Mouse (Mus musculus): Measurements from ENCODE around the gene Prok2. TPM values are rescaled to one million over a fixed set of nuclear protein-coding genes. Genes with fewer than 3 reads are reported as not detected.
A peak's percentile ranks its signal among the peaks of the same experiment; 100 is the strongest.

The Prok2 gene
- total and polyA plus RNA-seq, 3 experiments, result 0.21 TPM; not detected in 2

DNA sequence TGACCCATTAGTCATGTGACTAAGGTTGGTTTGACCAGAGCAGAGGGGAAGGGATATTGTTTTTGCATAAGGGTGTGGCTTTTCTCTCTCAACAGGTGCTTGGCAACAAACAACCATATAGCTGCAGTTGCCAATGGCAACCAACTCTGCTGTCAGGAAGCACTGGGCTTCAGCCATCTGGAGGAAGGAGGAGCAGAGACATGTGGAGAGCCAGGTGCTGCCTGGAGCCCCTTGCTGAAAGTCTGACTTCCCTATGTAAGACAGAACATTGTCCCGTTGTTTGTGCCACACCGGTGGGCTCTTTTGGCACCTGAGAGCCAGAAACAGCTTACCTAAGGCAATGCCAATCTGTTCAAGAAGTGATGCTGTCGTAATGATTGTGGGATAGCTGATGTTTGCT is 16.7 kb upstream of the Prok2 start:
- no peaks in the 10 kb centered on the region for H3K27me3 ChIP-seq (replicated peaks)
- H3K27ac ChIP-seq (ENCODE audit: insufficient read depth, low read depth), result no peak overlapping the region
- no peak overlapping the region for H3K4me3 ChIP-seq (replicated peaks in 1 of 3; ENCODE audit: low read depth in 2 of 3, low read length in 2 of 3, poor library complexity in 1 of 3)
- peak; percentile 53 for DNase-seq (ENCODE audit: extremely low read depth)
- no peak overlapping the region for H3K4me2 ChIP-seq (ENCODE audit: insufficient read depth, low read depth, poor library complexity, severe bottlenecking)
- dilution Hi-C loops (cut with MboI; ENCODE audit: extremely low pct_ligation_motif_present, extremely low pct_unique_long_range_greater_than_20kb, low sequenced_read_pairs), result no loop called here
- peaks cover 4 to 12% of the 10 kb centered on the region in 2 experiments for H3K4me1 ChIP-seq (ENCODE audit: control insufficient read depth in 1 of 2, insufficient read depth in 2 of 2)
- TF ChIP-seq MXI1 (IDR thresholded peaks at IDR 0.05; ENCODE audit: low read depth, low read length), result 0 out of 2 replicates have a peak, but pooled peaks have one; percentile 29
- no peak for TF ChIP-seq ETS1 (conservative IDR thresholded peaks at IDR 0.05; ENCODE audit: low read depth, low read length)
- TF ChIP-seq USF2 (conservative IDR thresholded peaks at IDR 0.05; ENCODE audit: low read depth, low read length), result peak; percentile 25; the same call in 1 of the 2 replicates
- H3K79me2 ChIP-seq (replicated peaks; ENCODE audit: control insufficient read depth, extremely low read depth, insufficient read depth, poor library complexity, severe bottlenecking), result no peaks in the 10 kb centered on the region
- no peaks in the 10 kb centered on the region for H3K36me3 ChIP-seq (replicated peaks in 1 of 2; ENCODE audit: control insufficient read depth in 1 of 2, insufficient read depth in 1 of 2, low read length in 1 of 2)
- no peak overlapping the region for H3K9ac ChIP-seq (ENCODE audit: insufficient read depth, low read depth)
- no peaks in the 10 kb centered on the region for H3K9me3 ChIP-seq (replicated peaks; ENCODE audit: low read length)
- in situ Hi-C loops (cut with MboI; ENCODE audit: low pct_ligation_motif_present, low pct_unique_long_range_greater_than_20kb, low sequenced_read_pairs), result no loop called here

DNA sequence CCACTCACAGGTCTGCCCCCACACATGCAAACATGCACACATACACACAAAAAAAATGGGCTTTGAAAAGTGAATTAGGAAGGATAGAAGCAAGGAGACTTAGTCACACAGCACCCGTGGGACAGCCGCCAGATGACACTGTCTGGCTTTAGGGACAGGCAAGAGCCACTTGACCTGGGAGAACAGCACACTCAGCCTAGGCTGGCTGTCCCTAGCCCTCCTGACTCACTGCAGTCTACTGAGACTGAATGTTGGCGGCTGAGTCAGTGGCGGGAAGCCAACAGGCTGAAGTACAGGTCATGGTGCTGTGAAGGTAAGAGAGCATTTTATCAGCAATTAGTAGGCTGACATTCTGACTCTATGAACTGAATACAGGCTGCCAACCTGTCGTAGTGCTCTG is 8.5 kb upstream of the Prok2 start:
- H3K9me3 ChIP-seq (replicated peaks; ENCODE audit: low read length), result no peaks in the 10 kb centered on the region
- no peak overlapping the region for H3K4me2 ChIP-seq (ENCODE audit: insufficient read depth, low read depth, poor library complexity, severe bottlenecking)
- no peak overlapping the region for H3K27ac ChIP-seq (ENCODE audit: insufficient read depth, low read depth)
- peaks cover 10 to 46% of the 10 kb centered on the region in 2 experiments for H3K4me1 ChIP-seq (ENCODE audit: control insufficient read depth in 1 of 2, insufficient read depth in 2 of 2)
- dilution Hi-C loops (cut with MboI; ENCODE audit: extremely low pct_ligation_motif_present, extremely low pct_unique_long_range_greater_than_20kb, low sequenced_read_pairs), result no loop called here
- H3K36me3 ChIP-seq (replicated peaks in 1 of 2; ENCODE audit: control insufficient read depth in 1 of 2, insufficient read depth in 1 of 2, low read length in 1 of 2), result no peaks in the 10 kb centered on the region
- H3K79me2 ChIP-seq (replicated peaks; ENCODE audit: control insufficient read depth, extremely low read depth, insufficient read depth, poor library complexity, severe bottlenecking), result no peaks in the 10 kb centered on the region
- H3K27me3 ChIP-seq (replicated peaks), result no peaks in the 10 kb centered on the region
- in situ Hi-C loops (cut with MboI; ENCODE audit: low pct_ligation_motif_present, low pct_unique_long_range_greater_than_20kb, low sequenced_read_pairs), result no loop called here
- no peak overlapping the region for H3K4me3 ChIP-seq (replicated peaks in 1 of 3; ENCODE audit: low read depth in 2 of 3, low read length in 2 of 3, poor library complexity in 1 of 3)
- DNase-seq (ENCODE audit: extremely low read depth), result no peak
- no peak overlapping the region for H3K9ac ChIP-seq (ENCODE audit: insufficient read depth, low read depth)
- TF ChIP-seq SMC3 (IDR thresholded peaks at IDR 0.05; ENCODE audit: low read depth, low read length) (no peak), TBP (conservative IDR thresholded peaks at IDR 0.05; ENCODE audit: low read depth, low read length) (no peak), POLR2AphosphoS2 (IDR thresholded peaks at IDR 0.05; ENCODE audit: low read depth, low read length) (no peak), KAT2A (IDR thresholded peaks at IDR 0.05; ENCODE audit: insufficient replicate concordance, low read length) (no peak), MXI1 (IDR thresholded peaks at IDR 0.05; ENCODE audit: low read depth, low read length) (no peak), MAFK (IDR thresholded peaks at IDR 0.05; ENCODE audit: insufficient replicate concordance, low read length) (no peak)

DNA sequence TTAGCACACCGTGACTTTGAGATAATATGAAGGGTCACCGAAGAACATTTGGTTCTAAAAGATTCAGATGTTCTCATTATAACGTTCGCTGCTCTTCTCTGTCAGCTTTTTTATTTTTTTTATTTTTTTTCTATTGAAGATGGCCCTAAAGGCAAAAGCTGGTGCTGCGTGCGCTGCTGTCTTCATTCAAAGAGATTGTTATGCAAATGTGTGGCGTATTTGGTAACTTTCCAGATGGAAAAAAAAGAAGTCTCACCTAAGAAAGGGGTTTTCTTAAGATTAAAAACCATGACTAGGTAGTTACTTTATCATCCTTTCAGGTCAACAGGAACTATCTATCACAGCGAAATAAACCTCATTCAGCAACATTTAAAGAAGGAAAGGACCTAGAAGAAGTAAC is 6.5 kb upstream of the Prok2 start:
- no peak overlapping the region for H3K9ac ChIP-seq (ENCODE audit: insufficient read depth, low read depth)
- H3K4me2 ChIP-seq (ENCODE audit: insufficient read depth, low read depth, poor library complexity, severe bottlenecking), result 0 out of 2 replicates have a peak overlapping the region, but pooled peaks have one; percentile 30
- no peaks in the 10 kb centered on the region for H3K36me3 ChIP-seq (replicated peaks in 1 of 2; ENCODE audit: control insufficient read depth in 1 of 2, insufficient read depth in 1 of 2, low read length in 1 of 2)
- in situ Hi-C loops (cut with MboI; ENCODE audit: low pct_ligation_motif_present, low pct_unique_long_range_greater_than_20kb, low sequenced_read_pairs), result no loop called here
- no peak overlapping the region for H3K27ac ChIP-seq (ENCODE audit: insufficient read depth, low read depth)
- H3K9me3 ChIP-seq (replicated peaks; ENCODE audit: low read length), result no peaks in the 10 kb centered on the region
- no peaks in the 10 kb centered on the region for H3K27me3 ChIP-seq (replicated peaks)
- dilution Hi-C loops (cut with MboI; ENCODE audit: extremely low pct_ligation_motif_present, extremely low pct_unique_long_range_greater_than_20kb, low sequenced_read_pairs), result no loop called here
- H3K4me1 ChIP-seq (ENCODE audit: control insufficient read depth in 1 of 2, insufficient read depth in 2 of 2), result peaks cover 10 to 54% of the 10 kb centered on the region in 2 experiments
- H3K4me3 ChIP-seq (replicated peaks in 1 of 3; ENCODE audit: low read depth in 2 of 3, low read length in 2 of 3, poor library complexity in 1 of 3), result no peak overlapping the region
- no peaks in the 10 kb centered on the region for H3K79me2 ChIP-seq (replicated peaks; ENCODE audit: control insufficient read depth, extremely low read depth, insufficient read depth, poor library complexity, severe bottlenecking)
- DNase-seq (ENCODE audit: extremely low read depth), result peak; percentile 79
- TF ChIP-seq JUN (IDR thresholded peaks at IDR 0.05; ENCODE audit: insufficient read depth, low read depth, low read length) (peak; percentile 38), SMC3 (IDR thresholded peaks at IDR 0.05; ENCODE audit: low read depth, low read length) (no peak), GABPA (IDR thresholded peaks at IDR 0.05; ENCODE audit: insufficient replicate concordance, low read depth, low read length) (no peak), KAT2A (IDR thresholded peaks at IDR 0.05; ENCODE audit: insufficient replicate concordance, low read length) (no peak), MEF2A (IDR thresholded peaks at IDR 0.05; ENCODE audit: borderline replicate concordance, low read depth, low read length) (peak; percentile 87), NELFE (IDR thresholded peaks at IDR 0.05; ENCODE audit: low read depth, low read length) (no peak), MAX (IDR thresholded peaks at IDR 0.05; ENCODE audit: low read length) (peak; percentile 25; the same call in 1 of the 2 replicates), NRF1 (IDR thresholded peaks at IDR 0.05; ENCODE audit: low read depth, low read length) (peak; percentile 46), MXI1 (IDR thresholded peaks at IDR 0.05; ENCODE audit: low read depth, low read length) (no peak; the same call in 1 of the 2 replicates), MYC (IDR thresholded peaks at IDR 0.05; ENCODE audit: low read depth, low read length) (peak; percentile 59; the same call in 1 of the 2 replicates), CHD1 (IDR thresholded peaks at IDR 0.05; ENCODE audit: low read depth, low read length) (no peak), ZC3H11A (IDR thresholded peaks at IDR 0.05; ENCODE audit: low read depth, low read length) (no peak), BHLHE40 (IDR thresholded peaks at IDR 0.05; ENCODE audit: low read depth, low read length) (peak; percentile 59), USF1 (IDR thresholded peaks at IDR 0.05; ENCODE audit: low read depth, low read length) (no peak), SIN3A (IDR thresholded peaks at IDR 0.05; ENCODE audit: low read length) (peak; percentile 39; the same call in 1 of the 2 replicates), MAZ (IDR thresholded peaks at IDR 0.05; ENCODE audit: low read depth, low read length) (no peak), RAD21 (IDR thresholded peaks at IDR 0.05; ENCODE audit: low read depth, low read length) (no peak), TCF12 (IDR thresholded peaks at IDR 0.05; ENCODE audit: low read depth, low read length) (peak; percentile 42; the same call in 1 of the 2 replicates), JUND (conservative IDR thresholded peaks at IDR 0.05; ENCODE audit: low read depth, low read length) (peak; percentile 52; the same call in 1 of the 2 replicates), CTCF (conservative IDR thresholded peaks at IDR 0.05 in 1 of 2, IDR thresholded peaks at IDR 0.05 in 1 of 2; ENCODE audit: low read depth in 2 of 2, low read length in 2 of 2) (no peak)
